Mouse (Mus musculus) embryonic facial prominence, embryonic 10.5 days (tissue): ENCODE results near the gene Ripor2. TPM values are rescaled to one million over a fixed set of nuclear protein-coding genes. Genes with fewer than 3 reads are reported as not detected.
"Not testable (repeated sequence)": the region's sequence is repeated elsewhere in the genome, so short reads cannot be mapped to it uniquely, and the experiment has no call there.

ENCODE experiments used
- DNase-seq: peaks from one replicate; pipeline ENCODE4 v3.0.0-alpha.2; 2017; ENCODE audit warnings: low spot score
- H3K27ac ChIP-seq: fragments of 300-500 bp; sonication (generic); replicated peaks from 2 replicates; pipeline ENCODE4 v1.5.1; 2016; ENCODE audit warnings: mild to moderate bottlenecking
- H3K27me3 ChIP-seq: fragments of 300-500 bp; sonication (generic); replicated peaks from 2 replicates; pipeline ENCODE4 v1.6.1; 2016; ENCODE audit warnings: low read depth, mild to moderate bottlenecking; ENCODE audit not compliant: poor library complexity, severe bottlenecking
- H3K36me3 ChIP-seq: fragments of 300-500 bp; sonication (generic); replicated peaks from 2 replicates; pipeline ENCODE4 v1.6.1; 2016; ENCODE audit warnings: mild to moderate bottlenecking, moderate library complexity
- H3K4me1 ChIP-seq: fragments of 300-500 bp; sonication (generic); 2 replicates; pipeline ENCODE4 v1.6.1; 2016
- H3K4me3 ChIP-seq: fragments of 300-500 bp; sonication (generic); 2 replicates; pipeline ENCODE4 v1.5.1; 2016; ENCODE audit warnings: mild to moderate bottlenecking, moderate library complexity
- H3K9me3 ChIP-seq: fragments of 300-500 bp; sonication (generic); 2 replicates; pipeline ENCODE4 v1.6.1; 2016; ENCODE audit warnings: mild to moderate bottlenecking
- WGBS: fragments of 180-500 bp; shearing (Covaris S2); methylation state at CpG from one replicate; pipeline ENCODE4 v1.1.7; 2016; 5-methylcytosine and 5-hydroxymethylcytosine counted together
- polyA plus RNA-seq: library from polyadenylated mRNA; unstranded; fragments of >200 nt; fragmentation: Nextera tagmentation; extraction: Ambion mirVana; gene quantifications from 2 replicates; pipeline ENCODE4 v1.2.1, GENCODE M21; 2016

The Ripor2 gene
- polyA plus RNA-seq, 1 experiment from 2014 or later = 2.6 TPM

GRCm38 (mm10) chr13:24771482-24771881 is 189.5 kb downstream of the Ripor2 start:
- WGBS = 95% methylated on average over 10 of the region's 10 CpGs
- not testable (repeated sequence) for H3K27me3 ChIP-seq

GRCm38 (mm10) chr13:24776146-24776844 is 194.3 kb downstream of the Ripor2 start:
- Histone ChIP-seq H3K36me3 (no peaks in the 10 kb centered on the region), H3K27me3 (no peaks in the 10 kb centered on the region), H3K27ac (no peak overlapping the region), H3K9me3 (no peaks in the 10 kb centered on the region), H3K4me1 (no peaks in the 10 kb centered on the region), H3K4me3 (no peak overlapping the region)
- 54% methylated on average over 7 of the region's 7 CpGs for WGBS
- DNase-seq = peak; percentile 39

More at GRCm38 (mm10) chr13:24771482-24771881, 189.5 kb downstream of the Ripor2 start:
- not testable (repeated sequence) for H3K36me3 ChIP-seq, H3K9me3 ChIP-seq, H3K4me1 ChIP-seq, H3K27ac ChIP-seq, DNase-seq, H3K4me3 ChIP-seq

- Histone ChIP-seq H3K36me3 (no peaks in the 10 kb centered on the region), H3K4me1 (no peaks in the 10 kb centered on the region), H3K27me3 (no peaks in the 10 kb centered on the region), H3K27ac (no peak overlapping the region), H3K4me3 (no peak overlapping the region), H3K9me3 (no peaks in the 10 kb centered on the region)
- no peak for DNase-seq
- whole genome bisulfite sequencing = 82% methylated on average over 2 of the region's 2 CpGs
Observed at GRCm38 (mm10) chr13:24778026-24778425, 196.0 kb downstream of the Ripor2 start.

GRCm38 (mm10) chr13:24778706-24779380 is 196.9 kb downstream of the Ripor2 start:
- no peaks in the 10 kb centered on the region for H3K9me3 ChIP-seq
- no peaks in the 10 kb centered on the region for H3K27me3 ChIP-seq
- no peak for DNase-seq
- no peak overlapping the region for H3K4me3 ChIP-seq
- no peaks in the 10 kb centered on the region for H3K4me1 ChIP-seq
- WGBS = 85% methylated on average over 8 of the region's 8 CpGs
- no peaks in the 10 kb centered on the region for H3K36me3 ChIP-seq
- no peak overlapping the region for H3K27ac ChIP-seq

- no peak overlapping the region for H3K4me3 ChIP-seq
- H3K9me3 ChIP-seq = no peaks in the 10 kb centered on the region
- DNase-seq = no peak
- H3K4me1 ChIP-seq = no peaks in the 10 kb centered on the region
- H3K27ac ChIP-seq = no peak overlapping the region
- H3K27me3 ChIP-seq = no peaks in the 10 kb centered on the region
- no peaks in the 10 kb centered on the region for H3K36me3 ChIP-seq
- WGBS = 84% methylated on average over 5 of the region's 5 CpGs
Observed at GRCm38 (mm10) chr13:24781916-24782315, 199.9 kb downstream of the Ripor2 start.

Other genes with a start within 250 kb of the Ripor2 start
- gene Armh2, start 159.0 kb downstream of the Ripor2 start, polyA plus RNA-seq = 0.17 TPM in 1 of 2 replicates, not detected in the other
- 177 and 178 TPM in 2 replicates for gene Gmnn, start 179.7 kb downstream of the Ripor2 start, polyA plus RNA-seq
- 10.2 and 11.2 TPM in 2 replicates for gene BC005537, start 219.5 kb downstream of the Ripor2 start, polyA plus RNA-seq
- gene Acot13, start 249.4 kb downstream of the Ripor2 start, polyA plus RNA-seq = 55.1 and 65.5 TPM in 2 replicates
- gene Tdp2, start 249.5 kb downstream of the Ripor2 start, polyA plus RNA-seq = 71.9 and 74.9 TPM in 2 replicates